Mouse (Mus musculus): ENCODE measurements around the gene Gfra1. TPM values are rescaled to one million over a fixed set of nuclear protein-coding genes. Genes with fewer than 3 reads are reported as not detected.

Gfra1 gene
- polyA plus RNA-seq, 1 experiment from 2014 or later: 7.4 TPM

- no peaks in the 10 kb centered on the region for H3K9me3 ChIP-seq (replicated peaks; ENCODE audit: control insufficient read depth, low read length)
- no peak overlapping the region for H3K4me3 ChIP-seq (ENCODE audit: low read depth, low read length)
- ATAC-seq (ENCODE audit: low read depth): no peak
- no peak overlapping the region for H3K4me2 ChIP-seq (ENCODE audit: low read depth, low read length)
- WGBS (ENCODE audit: insufficient replicate concordance): 41% methylated on average over 6 of the region's 6 CpGs
- H3K27me3 ChIP-seq (ENCODE audit: control insufficient read depth, insufficient read depth, low read depth, low read length): peaks cover 44% of the 10 kb centered on the region
- H3K27ac ChIP-seq (ENCODE audit: low read length): no peak overlapping the region
- H3K4me1 ChIP-seq (ENCODE audit: control insufficient read depth, low read depth, low read length): no peaks in the 10 kb centered on the region; the same call in 1 of the 2 replicates
- no peak overlapping the region for H3K9ac ChIP-seq (ENCODE audit: low read depth, low read length)
- H3K36me3 ChIP-seq (ENCODE audit: control insufficient read depth, insufficient read depth): no peaks in the 10 kb centered on the region
These were observed 4.4 kb downstream of the Gfra1 start for GRCm38 (mm10) chr19:58451323-58451722.

- H3K4me2 ChIP-seq (ENCODE audit: low read depth, low read length): no peak overlapping the region
- WGBS (ENCODE audit: insufficient replicate concordance): 54% methylated on average over 5 of the region's 5 CpGs
- H3K4me1 ChIP-seq (ENCODE audit: control insufficient read depth, low read depth, low read length): no peaks in the 10 kb centered on the region; the same call in 1 of the 2 replicates
- H3K27me3 ChIP-seq (ENCODE audit: control insufficient read depth, insufficient read depth, low read depth, low read length): peaks cover 38% of the 10 kb centered on the region
- no peak overlapping the region for H3K4me3 ChIP-seq (ENCODE audit: low read depth, low read length)
- H3K36me3 ChIP-seq (ENCODE audit: control insufficient read depth, insufficient read depth): no peaks in the 10 kb centered on the region
- ATAC-seq (ENCODE audit: low read depth): no peak
- H3K9me3 ChIP-seq (replicated peaks; ENCODE audit: control insufficient read depth, low read length): no peaks in the 10 kb centered on the region
- H3K9ac ChIP-seq (ENCODE audit: low read depth, low read length): no peak overlapping the region
- H3K27ac ChIP-seq (ENCODE audit: low read length): no peak overlapping the region
These were observed 5.0 kb downstream of the Gfra1 start for GRCm38 (mm10) chr19:58450716-58451115.

GRCm38 (mm10) chr19:58442785-58443732 is 12.7 kb downstream of the Gfra1 start:
- peaks cover 5% of the 10 kb centered on the region; the same call in 1 of the 2 replicates for H3K4me1 ChIP-seq (ENCODE audit: control insufficient read depth, low read depth, low read length)
- no peak for ATAC-seq (ENCODE audit: low read depth)
- H3K4me2 ChIP-seq (ENCODE audit: low read depth, low read length): no peak overlapping the region
- no peaks in the 10 kb centered on the region for H3K9me3 ChIP-seq (replicated peaks; ENCODE audit: control insufficient read depth, low read length)
- WGBS (ENCODE audit: insufficient replicate concordance): 45% methylated on average over 10 of the region's 10 CpGs
- no peaks in the 10 kb centered on the region for H3K27me3 ChIP-seq (ENCODE audit: control insufficient read depth, insufficient read depth, low read depth, low read length)
- H3K36me3 ChIP-seq (ENCODE audit: control insufficient read depth, insufficient read depth): no peaks in the 10 kb centered on the region
- H3K4me3 ChIP-seq (ENCODE audit: low read depth, low read length): no peak overlapping the region
- no peak overlapping the region for H3K9ac ChIP-seq (ENCODE audit: low read depth, low read length)
- no peak overlapping the region for H3K27ac ChIP-seq (ENCODE audit: low read length)

- Histone ChIP-seq H3K4me3 (ENCODE audit: low read depth, low read length) (no peak overlapping the region), H3K9ac (ENCODE audit: low read depth, low read length) (no peak overlapping the region), H3K36me3 (ENCODE audit: control insufficient read depth, insufficient read depth) (no peaks in the 10 kb centered on the region), H3K27me3 (ENCODE audit: control insufficient read depth, insufficient read depth, low read depth, low read length) (no peaks in the 10 kb centered on the region), H3K4me2 (ENCODE audit: low read depth, low read length) (peak overlapping the region; percentile 32; the same call in 1 of the 2 replicates), H3K9me3 (replicated peaks; ENCODE audit: control insufficient read depth, low read length) (no peaks in the 10 kb centered on the region), H3K4me1 (ENCODE audit: control insufficient read depth, low read depth, low read length) (peaks cover 5% of the 10 kb centered on the region; the same call in 1 of the 2 replicates), H3K27ac (ENCODE audit: low read length) (peak overlapping the region; percentile 83)
- WGBS (ENCODE audit: insufficient replicate concordance): 42% methylated on average over 7 of the region's 7 CpGs
- peak; percentile 49; the same call in 1 of the 2 replicates for ATAC-seq (ENCODE audit: low read depth)
These were observed 13.9 kb downstream of the Gfra1 start for GRCm38 (mm10) chr19:58441785-58442184.

DNA sequence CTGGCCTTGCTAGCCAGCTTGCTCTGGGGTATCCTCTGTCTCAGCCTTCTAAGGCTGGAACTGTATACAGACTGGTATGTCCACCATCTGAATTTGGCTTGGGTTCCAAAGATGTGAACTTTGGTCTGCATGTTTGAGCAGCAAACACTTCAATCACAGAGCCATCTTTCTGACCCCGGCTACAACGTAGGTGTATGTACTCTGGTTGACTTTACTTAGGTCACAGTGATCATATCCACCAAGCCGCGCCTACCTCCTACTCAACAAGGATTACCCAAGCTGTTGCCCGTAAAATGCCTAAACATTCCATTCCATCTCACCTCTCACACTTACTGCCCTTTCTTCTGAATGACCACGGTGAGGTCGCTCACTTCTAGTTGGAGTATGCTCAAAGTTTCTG is 14.5 kb downstream of the Gfra1 start:
- Histone ChIP-seq H3K27me3 (ENCODE audit: control insufficient read depth, insufficient read depth, low read depth, low read length) (no peaks in the 10 kb centered on the region), H3K4me1 (ENCODE audit: control insufficient read depth, low read depth, low read length) (peaks cover 6% of the 10 kb centered on the region; the same call in 1 of the 2 replicates), H3K27ac (ENCODE audit: low read length) (peak overlapping the region; percentile 83), H3K36me3 (ENCODE audit: control insufficient read depth, insufficient read depth) (no peaks in the 10 kb centered on the region), H3K4me2 (ENCODE audit: low read depth, low read length) (peak overlapping the region; percentile 32; the same call in 1 of the 2 replicates), H3K4me3 (ENCODE audit: low read depth, low read length) (no peak overlapping the region), H3K9me3 (replicated peaks; ENCODE audit: control insufficient read depth, low read length) (no peaks in the 10 kb centered on the region), H3K9ac (ENCODE audit: low read depth, low read length) (no peak overlapping the region)
- ATAC-seq (ENCODE audit: low read depth): peak; percentile 87
- WGBS (ENCODE audit: insufficient replicate concordance): 70% methylated on average over 7 of the region's 7 CpGs

DNA sequence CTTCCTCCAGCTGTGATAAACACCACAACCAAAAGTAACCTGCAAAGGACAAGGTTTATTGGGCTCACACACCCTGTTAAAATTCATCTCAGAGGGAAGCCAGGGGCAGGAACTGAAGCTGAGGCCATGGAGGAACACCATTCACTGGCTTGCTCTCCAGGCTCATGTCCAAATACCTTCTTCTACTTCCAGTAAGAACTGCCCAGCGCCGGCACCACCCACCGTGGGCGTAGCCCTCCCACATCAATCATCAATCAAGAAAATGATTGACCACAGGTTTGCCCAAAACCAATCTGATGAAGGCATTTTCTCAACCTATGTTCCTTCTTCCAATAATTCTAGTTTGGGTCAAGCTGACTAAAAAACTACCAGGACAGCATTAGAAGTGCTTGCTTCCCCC is 16.9 kb downstream of the Gfra1 start:
- no peak for ATAC-seq (ENCODE audit: low read depth)
- H3K27me3 ChIP-seq (ENCODE audit: control insufficient read depth, insufficient read depth, low read depth, low read length): no peaks in the 10 kb centered on the region
- H3K4me3 ChIP-seq (ENCODE audit: low read depth, low read length): no peak overlapping the region
- H3K36me3 ChIP-seq (ENCODE audit: control insufficient read depth, insufficient read depth): no peaks in the 10 kb centered on the region
- peak overlapping the region; percentile 48; the same call in 1 of the 2 replicates for H3K27ac ChIP-seq (ENCODE audit: low read length)
- H3K4me1 ChIP-seq (ENCODE audit: control insufficient read depth, low read depth, low read length): peaks cover 9% of the 10 kb centered on the region; the same call in 1 of the 2 replicates
- no peaks in the 10 kb centered on the region for H3K9me3 ChIP-seq (replicated peaks; ENCODE audit: control insufficient read depth, low read length)
- H3K9ac ChIP-seq (ENCODE audit: low read depth, low read length): no peak overlapping the region
- WGBS (ENCODE audit: insufficient replicate concordance): 72% methylated on average over 4 of the region's 4 CpGs
- H3K4me2 ChIP-seq (ENCODE audit: low read depth, low read length): no peak overlapping the region

DNA sequence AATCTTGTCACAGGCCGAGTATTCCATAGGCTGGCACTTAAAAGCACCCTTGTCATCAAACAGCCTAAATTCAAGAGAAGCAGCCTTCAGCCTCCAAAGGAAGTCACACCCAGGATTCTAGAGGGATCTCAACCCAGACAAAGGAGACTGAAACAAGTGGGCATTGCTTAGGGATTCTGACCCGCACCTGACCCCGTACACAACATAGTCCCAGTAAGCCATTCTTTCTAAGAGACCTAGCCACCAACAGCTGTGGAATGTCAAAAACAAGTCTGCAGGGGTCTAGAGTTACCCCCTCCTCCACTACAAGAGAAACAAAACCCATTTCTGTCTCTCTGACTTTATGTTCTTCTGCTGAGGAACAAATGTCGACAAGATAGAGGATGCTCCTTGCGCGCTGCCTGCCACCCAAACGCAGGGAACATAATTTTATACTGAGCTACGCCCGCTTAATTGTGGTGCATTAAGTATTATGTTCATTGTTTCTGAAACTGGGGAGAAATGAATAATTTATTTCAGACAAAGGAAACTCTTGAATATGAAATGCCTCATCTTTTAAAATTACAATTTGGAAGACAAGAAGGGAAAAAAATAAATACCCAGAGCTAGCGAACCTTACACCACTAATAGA is 18.2 kb downstream of the Gfra1 start:
- ATAC-seq (ENCODE audit: low read depth): no peak
- H3K27ac ChIP-seq (ENCODE audit: low read length): no peak overlapping the region

DNA sequence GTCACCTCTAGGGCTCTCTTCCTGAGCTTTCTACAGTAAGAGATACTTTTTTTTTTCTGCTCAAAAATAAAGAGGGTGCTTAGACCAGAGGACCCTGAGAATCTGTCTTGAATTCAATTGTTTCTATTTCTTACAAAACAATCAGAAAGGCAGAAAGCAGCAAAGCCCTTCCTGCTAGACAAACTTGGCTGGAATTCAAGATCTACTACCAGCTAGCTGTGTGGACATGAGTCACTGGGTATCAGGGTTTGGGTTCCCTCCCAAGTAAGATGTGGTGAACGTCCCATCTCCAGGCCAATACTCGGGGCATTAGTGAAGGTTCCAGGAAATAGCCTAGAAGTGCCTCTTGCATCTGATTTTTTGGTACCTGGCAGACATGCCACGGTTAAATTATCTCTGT is 18.8 kb downstream of the Gfra1 start:
- WGBS (ENCODE audit: insufficient replicate concordance): 41% methylated on average over 3 of the region's 3 CpGs
- Histone ChIP-seq H3K9me3 (replicated peaks; ENCODE audit: control insufficient read depth, low read length) (no peaks in the 10 kb centered on the region), H3K27me3 (ENCODE audit: control insufficient read depth, insufficient read depth, low read depth, low read length) (no peaks in the 10 kb centered on the region), H3K4me2 (ENCODE audit: low read depth, low read length) (no peak overlapping the region), H3K4me1 (ENCODE audit: control insufficient read depth, low read depth, low read length) (peaks cover 9% of the 10 kb centered on the region; the same call in 1 of the 2 replicates), H3K9ac (ENCODE audit: low read depth, low read length) (no peak overlapping the region), H3K27ac (ENCODE audit: low read length) (no peak overlapping the region), H3K36me3 (ENCODE audit: control insufficient read depth, insufficient read depth) (no peaks in the 10 kb centered on the region), H3K4me3 (ENCODE audit: low read depth, low read length) (no peak overlapping the region)
- no peak for ATAC-seq (ENCODE audit: low read depth)

More for the DNA sequence above, 18.2 kb downstream of the Gfra1 start:
- Histone ChIP-seq H3K9ac (ENCODE audit: low read depth, low read length) (no peak overlapping the region), H3K4me1 (ENCODE audit: control insufficient read depth, low read depth, low read length) (peaks cover 9% of the 10 kb centered on the region; the same call in 1 of the 2 replicates), H3K9me3 (replicated peaks; ENCODE audit: control insufficient read depth, low read length) (no peaks in the 10 kb centered on the region), H3K4me3 (ENCODE audit: low read depth, low read length) (no peak overlapping the region), H3K27me3 (ENCODE audit: control insufficient read depth, insufficient read depth, low read depth, low read length) (no peaks in the 10 kb centered on the region), H3K4me2 (ENCODE audit: low read depth, low read length) (no peak overlapping the region), H3K36me3 (ENCODE audit: control insufficient read depth, insufficient read depth) (no peaks in the 10 kb centered on the region)
- 72% methylated on average over 10 of the region's 10 CpGs for WGBS (ENCODE audit: insufficient replicate concordance)
